Mouse (Mus musculus) B cell, adult 2 months (primary cell): ENCODE measurements around the gene Pym1.

Source experiments
- DNase-seq, 2 experiments: peaks; one replicate each; pipeline ENCODE4 v3.0.0; 2022

Pym1 gene

DNA sequence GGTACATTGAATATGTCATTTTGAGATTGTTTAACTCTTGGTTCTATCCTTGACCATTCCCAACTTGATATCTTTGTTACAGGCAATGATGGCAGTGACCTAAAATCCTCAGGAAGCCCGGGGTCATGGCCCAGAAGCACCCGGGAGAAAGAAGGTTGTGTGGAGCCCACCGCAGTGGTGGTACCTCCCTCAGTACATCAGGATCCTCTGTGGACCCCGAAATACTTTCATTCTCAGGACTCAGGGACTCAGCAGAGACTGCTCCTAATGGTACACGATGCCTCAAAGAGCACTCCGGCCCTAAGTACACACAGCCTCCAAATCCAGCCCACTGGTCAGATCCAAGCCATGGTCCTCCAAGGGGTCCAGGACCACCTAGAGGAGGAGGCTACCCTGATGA, 58.4 kb downstream of the Pym1 start:
- DNase-seq, result no peak

DNA sequence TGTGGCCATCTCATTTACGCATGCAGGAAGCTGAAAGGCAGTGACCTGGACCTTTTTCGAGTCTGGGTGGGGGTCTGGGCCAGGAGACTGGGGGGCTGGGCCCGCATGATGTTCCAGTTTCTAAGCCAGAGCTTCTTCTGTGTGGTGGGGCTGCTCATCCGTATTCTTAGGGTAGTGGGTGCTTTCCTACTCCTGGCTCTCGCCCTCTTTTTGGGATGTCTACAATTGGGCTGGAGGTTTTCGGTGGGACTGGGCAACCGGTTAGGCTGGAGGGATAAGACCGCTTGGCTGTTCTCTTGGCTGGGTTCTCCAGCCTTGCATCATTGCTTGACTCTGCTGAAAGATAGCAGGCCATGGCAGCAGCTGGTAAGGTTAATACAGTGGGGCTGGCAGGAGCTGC, 59.3 kb downstream of the Pym1 start:
- no peak for DNase-seq
